Mouse (Mus musculus) right cerebral cortex, postnatal 10 days (tissue): ENCODE results near the gene Cd40lg.

Experiments used
- DNase-seq, 2 experiments: peaks; one replicate each; pipeline ENCODE4 v3.0.0; 2021; ENCODE audit warnings: low spot score in 2 of 2

Cd40lg gene

DNA sequence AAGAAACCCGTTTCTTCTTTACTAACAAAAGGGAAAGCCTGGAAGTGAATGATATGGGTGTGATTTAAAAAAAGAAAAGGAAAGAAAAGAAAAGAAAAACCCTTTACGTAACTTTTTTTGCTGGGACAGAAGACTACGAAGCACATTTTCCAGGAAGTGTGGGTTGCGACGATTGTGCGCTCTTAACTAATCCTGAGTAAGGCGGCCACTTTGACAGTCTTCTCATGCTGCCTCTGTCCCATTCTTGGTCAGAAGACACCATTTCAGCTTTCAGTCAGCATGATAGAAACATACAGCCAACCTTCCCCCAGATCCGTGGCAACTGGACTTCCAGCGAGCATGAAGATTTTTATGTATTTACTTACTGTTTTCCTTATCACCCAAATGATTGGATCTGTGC lies at the start of gene Cd40lg:
Gene Cd40lg (plus strand): TSS at position 268 of the 400 bp plus-strand sequence.
- no peak for DNase-seq

DNA sequence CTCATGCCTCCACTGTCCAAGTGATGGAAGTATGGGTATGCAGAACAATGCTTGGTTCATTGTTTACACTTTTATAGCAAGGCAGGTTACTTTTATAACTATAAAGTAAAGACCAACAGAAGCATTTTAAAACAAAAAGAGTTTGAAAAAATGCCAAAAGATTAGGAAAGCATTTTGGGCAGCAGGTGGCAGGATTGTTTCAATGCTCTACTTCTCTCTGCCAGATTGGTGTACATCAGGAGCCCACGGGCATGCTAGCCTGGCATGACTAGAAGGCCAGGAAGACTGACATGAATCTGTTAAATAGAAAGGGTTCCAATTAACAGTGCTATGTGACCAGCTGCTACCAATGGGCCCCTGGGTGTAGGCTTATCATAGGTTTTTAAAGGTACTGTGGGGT lies 45.4 kb upstream of the Cd40lg start:
- DNase-seq = no peak

GRCm38 (mm10) chrX:57171269-57171668 lies 40.7 kb upstream of the Cd40lg start:
- DNase-seq = no peak

DNA sequence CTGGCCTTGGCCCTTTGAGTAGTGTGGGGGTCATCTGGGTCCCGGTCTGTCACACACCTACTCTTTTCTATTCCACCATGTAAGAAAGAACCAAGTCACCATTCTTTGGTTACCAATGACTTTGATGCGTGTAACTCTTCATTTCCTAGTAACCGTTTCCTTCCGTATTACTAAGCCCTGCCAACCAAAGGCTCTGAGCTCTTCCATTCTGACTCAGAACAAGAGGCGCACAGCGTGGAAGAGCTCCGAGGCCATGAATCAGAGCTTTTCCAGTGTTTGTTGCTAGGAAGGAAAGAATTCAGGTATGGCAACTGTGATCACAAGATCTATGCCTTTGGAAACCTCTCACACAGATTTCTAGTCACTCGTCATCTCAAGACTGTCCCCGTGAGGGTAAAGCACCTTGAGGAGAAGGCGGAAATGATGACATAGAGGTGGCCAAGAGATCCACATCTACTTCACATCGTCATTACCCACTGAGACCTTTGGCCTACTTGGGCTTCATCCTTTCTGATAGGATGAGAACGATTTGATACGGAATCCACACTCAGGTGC lies 34.6 kb upstream of the Cd40lg start:
- no peak for DNase-seq

DNA sequence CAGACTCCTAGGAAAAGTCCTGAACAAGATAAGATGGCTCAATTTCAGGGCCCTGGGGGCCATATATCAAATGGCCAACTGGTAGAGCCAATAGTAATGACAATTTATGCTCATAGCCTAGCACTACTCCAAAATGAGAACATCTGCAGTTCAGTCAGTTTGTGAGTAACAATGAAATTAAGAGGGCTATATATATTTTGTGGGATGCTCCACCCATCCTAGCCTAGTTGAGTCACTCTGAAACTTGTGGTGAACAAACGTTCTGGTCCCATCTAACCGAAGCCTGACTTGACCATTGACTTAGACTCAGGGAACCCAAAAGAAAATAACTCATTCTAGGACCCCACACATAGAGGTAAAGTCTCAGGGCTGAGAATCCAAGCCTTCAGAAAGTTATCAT lies 29.5 kb upstream of the Cd40lg start:
- no peak for DNase-seq

GRCm38 (mm10) chrX:57183359-57183758 lies 28.6 kb upstream of the Cd40lg start:
- DNase-seq = no peak

GRCm38 (mm10) chrX:57187301-57187700 lies 24.6 kb upstream of the Cd40lg start:
- DNase-seq = no peak

- no peak for DNase-seq
These were observed 22.6 kb upstream of the Cd40lg start for GRCm38 (mm10) chrX:57189335-57189734.

DNA sequence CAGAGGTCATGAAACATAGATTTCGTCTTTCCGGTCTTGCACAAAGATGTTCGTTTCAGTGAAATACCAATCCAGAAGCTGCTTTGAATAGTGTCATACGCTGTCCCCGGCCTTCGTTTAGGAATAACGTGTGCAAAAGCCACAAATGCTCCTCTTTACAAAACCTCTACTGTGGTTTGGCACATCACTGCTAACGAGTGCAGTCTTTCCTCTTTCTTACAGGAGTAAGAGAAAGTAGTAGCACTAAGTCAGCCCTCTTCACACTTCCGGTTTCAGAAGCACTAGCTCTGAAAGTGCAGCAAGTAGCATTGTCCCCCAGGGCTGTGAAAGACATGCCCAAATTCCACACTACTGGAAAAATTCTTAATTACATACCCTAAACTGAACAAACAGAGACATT lies 15.6 kb upstream of the Cd40lg start:
- no peak for DNase-seq

DNA sequence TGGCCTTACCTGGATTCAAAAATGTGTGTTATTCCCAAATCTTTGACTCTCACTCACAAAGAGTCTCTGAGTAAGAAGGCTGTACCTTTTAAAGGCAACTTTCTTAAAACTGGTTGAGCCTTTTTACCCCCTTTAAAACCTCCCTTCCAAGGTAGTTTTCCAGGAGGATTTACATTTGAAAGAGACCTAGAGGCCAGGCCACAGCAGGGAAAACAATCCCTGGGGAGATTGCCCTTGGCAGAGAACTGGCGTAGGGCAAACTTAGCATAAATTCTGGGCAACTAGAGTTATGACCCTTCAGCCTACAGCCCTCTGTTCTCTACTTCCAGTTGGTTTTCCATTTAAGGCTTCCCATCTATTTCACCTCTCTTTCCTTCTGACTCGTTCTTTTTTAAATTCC lies 13.9 kb upstream of the Cd40lg start:
- DNase-seq = no peak

DNA sequence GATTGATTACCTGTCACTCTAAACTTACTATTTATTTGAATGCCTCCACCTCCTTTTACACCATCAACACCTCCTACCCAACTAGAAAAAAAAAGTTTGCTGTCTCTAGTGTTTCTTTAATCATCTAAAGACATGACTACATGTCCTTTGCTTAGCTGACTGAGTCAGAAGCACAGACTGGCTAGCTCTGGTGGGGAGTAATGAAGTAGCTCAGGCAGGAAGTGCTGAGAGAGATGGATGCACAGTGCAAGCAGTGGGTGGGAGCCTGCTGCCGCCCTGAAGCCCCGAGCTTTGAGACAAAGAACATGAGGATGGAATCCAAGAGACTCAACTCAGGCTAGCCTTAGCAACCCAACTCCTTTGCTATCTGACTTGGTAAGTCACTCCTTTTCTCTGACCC lies 11.5 kb upstream of the Cd40lg start:
- no peak for DNase-seq

- DNase-seq = no peak
These were observed 1.4 kb upstream of the Cd40lg start for GRCm38 (mm10) chrX:57210591-57210990.

DNA sequence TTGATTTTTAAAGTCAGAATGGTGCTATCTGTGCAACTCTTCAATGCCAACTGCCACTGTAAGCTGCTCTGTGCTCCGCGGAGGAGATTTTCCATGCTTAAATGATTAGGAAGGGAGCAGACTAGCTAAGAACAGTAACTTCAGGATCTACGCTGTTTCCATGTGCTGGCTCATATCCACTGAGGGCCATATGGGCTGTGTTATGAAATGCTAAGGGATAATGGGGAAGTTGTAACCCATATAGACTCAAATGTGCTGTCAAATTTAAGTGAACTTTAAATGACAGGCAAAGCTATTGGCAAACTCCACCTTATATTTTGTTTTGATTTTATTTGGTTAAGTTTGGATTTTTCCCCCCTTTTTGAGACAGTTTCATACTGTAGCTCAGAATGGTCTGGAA lies 919 bp downstream of the Cd40lg start:
- no peak for DNase-seq

GRCm38 (mm10) chrX:57215495-57215894 lies 3.6 kb downstream of the Cd40lg start:
- no peak for DNase-seq

GRCm38 (mm10) chrX:57216271-57216670 lies 4.3 kb downstream of the Cd40lg start:
- no peak for DNase-seq

DNA sequence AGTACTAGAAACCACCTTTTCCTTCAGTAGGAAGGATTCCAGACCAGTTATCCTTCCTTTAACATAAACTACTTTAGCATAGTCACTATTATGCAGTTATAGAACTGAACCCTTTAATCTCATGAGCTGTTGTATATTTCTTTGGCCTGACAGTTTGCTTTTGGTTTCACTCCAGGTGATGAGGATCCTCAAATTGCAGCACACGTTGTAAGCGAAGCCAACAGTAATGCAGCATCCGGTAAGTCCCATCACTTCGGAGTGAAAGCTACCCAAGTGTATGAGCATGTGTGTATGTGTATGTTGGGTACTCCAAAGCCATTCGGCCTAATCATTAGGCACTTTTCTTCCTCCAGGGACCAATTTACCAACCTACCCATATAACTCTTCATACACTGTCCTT lies 7.6 kb downstream of the Cd40lg start:
- no peak for DNase-seq

DNA sequence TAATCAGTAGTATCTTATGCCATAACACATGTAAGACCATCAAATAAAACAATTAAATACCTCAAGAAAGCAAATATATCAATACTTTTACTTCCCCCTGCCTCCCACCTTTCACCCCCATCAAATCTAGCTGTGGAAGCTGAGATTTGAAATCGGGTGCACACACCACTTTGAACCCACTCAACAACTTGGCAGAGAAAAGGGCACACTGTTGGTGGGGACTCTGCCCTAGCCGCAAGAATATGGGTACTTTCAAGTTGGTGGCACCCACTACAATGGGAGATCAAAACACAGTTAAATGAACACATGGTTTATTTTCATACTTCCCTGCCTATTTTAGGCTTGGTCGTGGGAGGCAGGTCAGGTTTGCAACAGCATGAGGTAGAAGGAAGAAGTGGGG lies 9.9 kb downstream of the Cd40lg start:
- DNase-seq = no peak

DNA sequence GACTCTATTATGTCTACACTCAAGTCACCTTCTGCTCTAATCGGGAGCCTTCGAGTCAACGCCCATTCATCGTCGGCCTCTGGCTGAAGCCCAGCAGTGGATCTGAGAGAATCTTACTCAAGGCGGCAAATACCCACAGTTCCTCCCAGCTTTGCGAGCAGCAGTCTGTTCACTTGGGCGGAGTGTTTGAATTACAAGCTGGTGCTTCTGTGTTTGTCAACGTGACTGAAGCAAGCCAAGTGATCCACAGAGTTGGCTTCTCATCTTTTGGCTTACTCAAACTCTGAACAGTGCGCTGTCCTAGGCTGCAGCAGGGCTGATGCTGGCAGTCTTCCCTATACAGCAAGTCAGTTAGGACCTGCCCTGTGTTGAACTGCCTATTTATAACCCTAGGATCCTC lies 11.4 kb downstream of the Cd40lg start:
- peak; percentile 23 to 33 for DNase-seq

DNA sequence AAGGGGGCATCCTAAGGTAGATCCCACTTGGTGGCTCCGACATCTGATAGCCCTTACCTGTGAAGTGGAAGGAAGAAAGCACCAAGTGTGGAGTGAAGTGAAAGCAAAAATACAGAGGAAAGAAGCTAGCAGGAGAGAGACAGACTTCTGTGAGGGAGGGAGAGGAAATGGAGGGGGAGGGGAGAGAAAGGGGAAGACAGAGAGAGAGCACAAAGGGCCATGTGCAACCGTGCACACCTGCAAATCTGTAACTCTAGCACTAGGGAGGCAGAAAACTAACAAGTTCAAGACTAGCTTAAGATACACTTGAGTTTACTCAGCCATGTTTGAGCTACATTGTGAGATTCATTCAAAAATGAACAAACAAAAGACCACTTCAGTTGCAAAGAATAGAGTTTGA lies 16.2 kb downstream of the Cd40lg start:
- DNase-seq = no peak

- DNase-seq = peak in 1 of 2 experiments; percentile 25
These were observed 21.7 kb downstream of the Cd40lg start for GRCm38 (mm10) chrX:57233596-57233995.

GRCm38 (mm10) chrX:57235982-57236381 lies 24.0 kb downstream of the Cd40lg start:
- DNase-seq = no peak

GRCm38 (mm10) chrX:57238572-57238971 lies 26.6 kb downstream of the Cd40lg start:
- no peak for DNase-seq

DNA sequence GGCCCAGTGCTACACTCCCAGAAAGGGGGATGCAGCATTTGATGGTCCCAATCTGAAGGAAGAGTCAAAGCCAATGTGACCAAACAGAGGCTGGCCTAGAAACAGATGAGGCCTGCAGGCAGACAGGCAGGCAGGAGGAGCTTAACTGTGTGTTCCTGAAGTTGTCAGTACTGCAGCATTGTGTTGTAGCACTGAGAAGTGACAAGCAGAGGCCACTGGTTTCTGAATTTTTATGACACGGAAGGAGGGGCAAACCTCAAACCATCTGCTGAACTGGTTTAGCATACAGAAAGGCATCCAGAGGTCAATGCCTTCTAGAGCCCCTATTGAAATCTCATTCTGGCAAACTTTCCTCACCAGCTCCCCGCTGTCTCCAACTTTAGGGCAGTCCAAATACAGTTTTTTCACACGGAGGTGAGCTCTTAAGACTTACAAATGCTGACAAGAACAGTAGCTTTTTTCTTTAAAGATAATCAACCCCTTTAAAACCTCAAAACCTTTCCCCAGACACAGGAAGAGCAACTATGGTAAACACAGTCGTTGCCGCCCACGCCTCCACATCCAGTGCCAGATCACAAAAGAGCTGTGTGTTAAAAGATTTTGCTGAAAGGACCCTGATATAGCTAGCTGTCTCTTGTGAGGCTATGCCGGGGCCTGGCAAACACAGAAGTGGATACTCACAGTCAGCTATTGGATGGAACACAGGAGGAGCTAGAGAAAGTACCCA lies 41.5 kb downstream of the Cd40lg start:
- DNase-seq = no peak

DNA sequence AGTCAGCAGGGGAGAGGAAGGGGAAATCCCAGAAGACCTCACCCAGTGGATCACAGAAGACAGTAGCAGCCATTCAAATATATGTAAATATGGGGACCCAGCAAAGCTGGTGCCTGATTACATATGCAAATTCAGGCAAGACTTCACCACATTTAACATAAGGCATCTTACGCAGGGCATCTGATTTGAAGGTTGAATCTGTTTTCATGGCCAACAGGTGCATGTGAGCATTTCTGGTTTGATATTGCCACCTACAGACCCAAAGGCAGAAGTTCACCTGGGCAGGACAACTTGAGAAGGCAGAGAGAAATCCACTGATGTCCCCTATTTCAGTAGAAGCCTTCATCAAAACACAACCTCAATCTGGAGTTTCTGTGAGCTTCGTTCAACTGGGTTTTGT lies 48.8 kb downstream of the Cd40lg start:
- DNase-seq = peak; percentile 21 to 22
